Mouse (Mus musculus): Measurements from ENCODE around the gene Vmn1r69. TPM values are rescaled to one million over a fixed set of nuclear protein-coding genes. Genes with fewer than 3 reads are reported as not detected.

Vmn1r69 gene
- not detected for total RNA-seq (2021)
- long read RNA-seq, experiment 1, result 0 reads
- long read RNA-seq, experiment 2, result 0 reads

DNA sequence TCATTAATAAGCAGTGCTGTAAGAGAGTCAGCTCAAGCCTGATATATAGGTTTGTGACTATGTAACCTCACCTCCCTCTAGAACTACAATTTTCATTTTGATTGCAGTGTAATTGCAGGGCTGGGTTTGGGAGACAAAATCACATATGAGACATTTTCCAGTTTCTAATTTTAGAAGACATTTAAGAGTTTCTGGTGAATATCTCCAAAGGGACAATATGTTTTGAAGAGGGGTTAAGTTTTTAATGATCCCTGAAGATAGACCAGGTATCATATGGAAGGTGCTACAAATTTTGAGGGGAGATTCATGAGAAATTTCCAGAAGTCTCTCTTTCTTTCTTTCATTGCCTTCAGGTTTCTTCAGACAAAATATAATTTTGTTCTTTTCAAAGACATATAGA is at the start of gene Vmn1r69:
TSS of gene Vmn1r69 (minus strand) at position 101 of the 400 bp plus-strand sequence.
- DNase-seq (ENCODE audit: low spot score in 2 of 2), result no peak
- intact Hi-C loops (cut with DNase I), result no loop called here

DNA sequence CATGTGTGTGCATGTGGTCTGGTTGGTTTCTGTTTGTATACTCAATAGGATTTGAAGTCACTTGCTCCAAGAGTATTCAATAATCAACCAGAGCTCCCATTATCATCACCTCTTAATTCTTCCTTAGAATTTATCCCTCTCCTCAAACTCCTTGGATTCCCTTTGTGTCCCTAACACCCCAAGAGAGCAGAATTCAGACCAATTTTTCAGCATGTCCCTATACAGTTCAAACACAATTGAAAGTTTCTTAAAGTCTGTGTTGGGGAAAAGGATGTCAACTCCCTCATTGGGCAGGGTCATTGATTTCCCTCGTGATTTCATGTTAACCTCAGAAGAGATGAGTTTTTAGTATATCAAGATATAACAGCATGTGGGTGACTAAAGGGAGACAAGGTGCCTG is 17.8 kb upstream of the Vmn1r69 start, which contains the start of gene Vmn1r70:
TSS of gene Vmn1r70 (plus strand) at position 301 of the 400 bp plus-strand sequence.
- intact Hi-C loops (cut with DNase I), result no loop called here
- no peak for DNase-seq (ENCODE audit: low spot score in 2 of 2)

DNA sequence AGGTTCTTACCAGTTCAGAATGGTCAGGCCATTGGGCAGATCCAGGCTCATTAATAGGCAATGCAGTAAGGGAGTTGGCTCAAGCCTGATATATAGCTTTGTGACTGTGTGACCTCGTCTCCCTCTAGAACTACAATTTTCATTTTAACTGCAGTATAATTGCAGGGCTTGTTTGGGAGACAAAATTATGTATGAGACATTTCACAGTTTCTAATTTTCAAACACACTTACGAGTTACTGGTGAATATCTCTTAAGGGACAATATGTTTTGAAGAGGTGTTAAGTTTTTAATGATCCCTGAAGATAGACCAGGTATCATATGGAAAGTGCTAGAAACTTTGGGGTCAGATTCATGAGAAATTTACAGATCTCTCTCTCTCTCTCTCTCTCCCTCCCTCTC is 55.1 kb downstream of the Vmn1r69 start, which contains the start of gene Vmn1r68:
TSS of gene Vmn1r68 (minus strand) at position 101 of the 400 bp plus-strand sequence.
- no peak for DNase-seq (ENCODE audit: low spot score in 2 of 2)
- intact Hi-C loops (cut with DNase I), result no loop called here

Other genes with a start within 250 kb of the Vmn1r69 start
- gene Vmn1r67, start 170.3 kb downstream of the Vmn1r69 start, total RNA-seq (2021), result not detected
- gene Zik1, start 118.3 kb downstream of the Vmn1r69 start, total RNA-seq (2021), result 10 to 100 TPM; 16.7 to 17.1 TPM
- not detected for gene Vmn1r68, start 55.2 kb downstream of the Vmn1r69 start, total RNA-seq (2021)
- not detected for gene Vmn1r70, start 17.9 kb upstream of the Vmn1r69 start, total RNA-seq (2021)
- gene Nlrp4b, start 74.1 kb upstream of the Vmn1r69 start, total RNA-seq (2021), result not detected
- gene Vmn1r71, start 140.7 kb upstream of the Vmn1r69 start, total RNA-seq (2021), result not detected